Mouse (Mus musculus): ENCODE measurements at regions not wholly inside any gene's neighbourhood (a gene's known extent, or its start where the extent isn't known, plus 50 kb on each side); places are given as distances from the start of the nearest gene placed in this dataset.

DNA sequence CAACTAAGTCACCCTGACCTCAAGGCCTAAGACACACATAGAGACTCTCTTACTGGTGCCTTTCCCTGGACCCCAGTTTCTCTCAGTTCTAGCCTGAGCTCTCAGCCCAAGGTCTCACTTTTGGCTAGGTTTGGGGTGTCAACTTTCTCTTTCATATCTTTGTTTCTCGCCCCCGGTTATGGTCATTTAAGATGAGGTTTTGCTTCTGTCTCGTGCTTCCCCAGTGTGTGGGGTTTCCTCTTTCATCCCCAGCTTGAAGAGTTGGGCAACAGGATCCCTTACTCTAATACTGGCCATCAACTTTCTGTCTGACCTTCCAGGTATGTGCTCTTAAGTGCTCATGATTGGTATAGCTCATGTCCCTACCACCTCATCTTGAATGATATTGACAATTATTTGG is 67.5 kb downstream of the Lmo4 start:
- Histone ChIP-seq H3K36me3 (ENCODE audit: control insufficient read depth, insufficient read depth, low read length) (no peaks in the 10 kb centered on the region), H3K27ac (replicated peaks; ENCODE audit: insufficient read depth, low read depth, low read length) (no peak overlapping the region), H3K4me3 (ENCODE audit: insufficient read depth, low read depth, low read length) (no peak overlapping the region), H3K9ac (ENCODE audit: low read depth, low read length) (no peak overlapping the region), H3K4me1 (ENCODE audit: control insufficient read depth, insufficient read depth, low read length) (no peaks in the 10 kb centered on the region), H3K79me2 (ENCODE audit: control insufficient read depth, insufficient read depth, low read length) (no peaks in the 10 kb centered on the region), H3K27me3 (ENCODE audit: control insufficient read depth, insufficient read depth, low read length) (no peaks in the 10 kb centered on the region)
- no peak for TF ChIP-seq CTCF (IDR thresholded peaks at IDR 0.05; ENCODE audit: low read depth, low read length)
- no peak for TF ChIP-seq POLR2A (IDR thresholded peaks at IDR 0.05; ENCODE audit: extremely low read depth, insufficient read depth, low read length)
- WGBS = 76% methylated on average over 3 of the region's 3 CpGs
- no peak for DNase-seq (ENCODE audit: extremely low read depth, low read depth, low spot score)

DNA sequence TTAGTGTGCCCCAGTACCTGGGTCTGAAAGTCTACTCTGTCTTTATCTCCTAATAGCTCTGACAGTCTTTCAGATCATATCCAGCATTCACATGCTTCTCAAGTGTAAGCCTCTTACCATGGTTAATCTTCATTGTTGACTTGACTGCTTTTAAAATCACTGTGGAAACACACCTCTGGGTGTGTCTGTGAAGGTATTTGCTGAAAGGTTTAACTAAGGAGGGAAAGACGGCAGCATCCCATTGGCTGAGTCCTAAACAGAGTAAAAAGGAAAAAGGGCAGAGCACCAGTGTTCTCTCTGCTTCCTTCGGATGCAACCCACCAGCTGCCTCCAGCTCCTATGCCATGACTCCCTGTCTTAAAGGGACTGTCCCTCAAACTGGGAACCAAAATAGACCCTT is 68.6 kb downstream of the Lmo4 start:
- 52% methylated on average over 2 of the region's 2 CpGs for WGBS
- Histone ChIP-seq H3K4me3 (ENCODE audit: insufficient read depth, low read depth, low read length) (no peak overlapping the region), H3K27me3 (ENCODE audit: control insufficient read depth, insufficient read depth, low read length) (no peaks in the 10 kb centered on the region), H3K36me3 (ENCODE audit: control insufficient read depth, insufficient read depth, low read length) (no peaks in the 10 kb centered on the region), H3K9ac (ENCODE audit: low read depth, low read length) (no peak overlapping the region), H3K79me2 (ENCODE audit: control insufficient read depth, insufficient read depth, low read length) (no peaks in the 10 kb centered on the region), H3K4me1 (ENCODE audit: control insufficient read depth, insufficient read depth, low read length) (no peaks in the 10 kb centered on the region), H3K27ac (replicated peaks; ENCODE audit: insufficient read depth, low read depth, low read length) (no peak overlapping the region)
- no peak for TF ChIP-seq POLR2A (IDR thresholded peaks at IDR 0.05; ENCODE audit: extremely low read depth, insufficient read depth, low read length)
- TF ChIP-seq CTCF (IDR thresholded peaks at IDR 0.05; ENCODE audit: low read depth, low read length) = no peak
- no peak for DNase-seq (ENCODE audit: extremely low read depth, low read depth, low spot score)

DNA sequence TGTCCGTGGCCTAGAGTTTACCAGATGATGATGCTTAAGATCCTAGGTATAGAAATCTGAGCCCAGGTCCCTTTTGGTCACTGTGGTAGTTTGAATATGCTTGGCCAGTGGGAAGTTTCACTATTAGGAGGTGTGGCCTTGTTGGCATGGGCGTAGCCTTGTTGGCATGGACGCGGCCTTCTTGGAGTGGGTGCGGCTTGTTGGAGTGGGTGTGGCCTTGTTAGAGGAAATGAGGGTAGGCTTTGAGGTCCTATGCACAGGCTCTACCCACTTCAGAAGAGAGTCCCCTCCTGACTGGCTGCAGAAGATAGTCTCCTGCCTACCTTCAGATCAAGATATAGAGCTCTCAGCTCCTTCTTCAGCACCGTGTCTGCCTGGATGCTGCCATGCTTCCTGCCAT is 69.4 kb downstream of the Lmo4 start:
- H3K9ac ChIP-seq (ENCODE audit: low read depth, low read length) = no peak overlapping the region
- H3K27ac ChIP-seq (replicated peaks; ENCODE audit: insufficient read depth, low read depth, low read length) = no peak overlapping the region
- TF ChIP-seq CTCF (IDR thresholded peaks at IDR 0.05; ENCODE audit: low read depth, low read length) (no peak), POLR2A (IDR thresholded peaks at IDR 0.05; ENCODE audit: extremely low read depth, insufficient read depth, low read length) (no peak)
- no peak overlapping the region for H3K4me3 ChIP-seq (ENCODE audit: insufficient read depth, low read depth, low read length)
- WGBS = 90% methylated on average over 6 of the region's 6 CpGs
- no peaks in the 10 kb centered on the region for H3K79me2 ChIP-seq (ENCODE audit: control insufficient read depth, insufficient read depth, low read length)
- H3K36me3 ChIP-seq (ENCODE audit: control insufficient read depth, insufficient read depth, low read length) = no peaks in the 10 kb centered on the region
- DNase-seq (ENCODE audit: extremely low read depth, low read depth, low spot score) = no peak
- no peaks in the 10 kb centered on the region for H3K4me1 ChIP-seq (ENCODE audit: control insufficient read depth, insufficient read depth, low read length)
- H3K27me3 ChIP-seq (ENCODE audit: control insufficient read depth, insufficient read depth, low read length) = no peaks in the 10 kb centered on the region

DNA sequence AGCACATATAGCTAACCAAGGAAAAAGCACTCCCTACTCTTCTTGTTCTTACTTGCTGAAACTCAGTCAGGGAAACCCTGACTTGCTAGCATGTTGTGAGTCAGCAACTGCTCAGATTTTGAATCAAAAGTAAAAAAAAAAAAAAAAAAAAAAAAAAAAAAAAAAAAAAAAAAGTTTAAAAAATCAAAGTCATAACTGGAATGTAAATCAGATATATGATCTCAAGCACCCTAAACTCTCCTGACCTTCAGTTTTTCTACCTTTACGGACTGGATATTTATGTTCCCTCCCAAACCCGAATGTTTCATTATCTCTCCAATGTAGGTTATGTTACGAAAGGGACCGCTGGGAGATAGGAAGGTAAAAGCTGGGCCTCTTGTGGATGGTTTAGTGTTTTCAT is 77.0 kb downstream of the Lmo4 start:
- Histone ChIP-seq H3K4me1 (ENCODE audit: control insufficient read depth, insufficient read depth, low read length) (no peaks in the 10 kb centered on the region), H3K27ac (replicated peaks; ENCODE audit: insufficient read depth, low read depth, low read length) (no peak overlapping the region), H3K9ac (ENCODE audit: low read depth, low read length) (no peak overlapping the region), H3K79me2 (ENCODE audit: control insufficient read depth, insufficient read depth, low read length) (no peaks in the 10 kb centered on the region), H3K4me3 (ENCODE audit: insufficient read depth, low read depth, low read length) (no peak overlapping the region), H3K36me3 (ENCODE audit: control insufficient read depth, insufficient read depth, low read length) (no peaks in the 10 kb centered on the region), H3K27me3 (ENCODE audit: control insufficient read depth, insufficient read depth, low read length) (no peaks in the 10 kb centered on the region)
- no peak for TF ChIP-seq CTCF (IDR thresholded peaks at IDR 0.05; ENCODE audit: low read depth, low read length)
- TF ChIP-seq POLR2A (IDR thresholded peaks at IDR 0.05; ENCODE audit: extremely low read depth, insufficient read depth, low read length) = no peak
- DNase-seq (ENCODE audit: extremely low read depth, low read depth, low spot score) = no peak
- WGBS = 92% methylated on average over 4 of the region's 4 CpGs

DNA sequence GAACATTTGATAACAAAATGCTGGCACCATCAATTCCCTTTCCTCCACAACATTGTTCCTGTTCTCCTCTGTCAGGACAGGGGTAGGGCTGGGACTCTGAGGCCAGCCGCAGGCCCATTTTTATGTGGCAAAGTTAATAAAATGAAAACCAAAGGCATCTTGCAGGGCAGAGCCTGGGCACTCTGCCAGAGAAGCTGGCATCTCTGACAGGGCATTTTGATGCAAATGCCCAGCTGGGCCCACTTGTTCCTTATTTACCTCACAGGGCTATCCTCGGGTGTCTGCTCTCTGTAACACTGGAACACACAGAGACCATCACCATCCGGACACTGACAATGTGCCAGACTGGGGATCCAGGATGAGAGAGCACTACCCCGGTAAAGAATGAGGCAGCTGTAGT is 80.7 kb downstream of the Lmo4 start:
- no peaks in the 10 kb centered on the region for H3K4me1 ChIP-seq (ENCODE audit: control insufficient read depth, insufficient read depth, low read length)
- H3K79me2 ChIP-seq (ENCODE audit: control insufficient read depth, insufficient read depth, low read length) = no peaks in the 10 kb centered on the region
- TF ChIP-seq CTCF (IDR thresholded peaks at IDR 0.05; ENCODE audit: low read depth, low read length) = no peak
- TF ChIP-seq POLR2A (IDR thresholded peaks at IDR 0.05; ENCODE audit: extremely low read depth, insufficient read depth, low read length) = no peak
- H3K36me3 ChIP-seq (ENCODE audit: control insufficient read depth, insufficient read depth, low read length) = no peaks in the 10 kb centered on the region
- 84% methylated on average over 4 of the region's 4 CpGs for WGBS
- no peak overlapping the region for H3K4me3 ChIP-seq (ENCODE audit: insufficient read depth, low read depth, low read length)
- no peak overlapping the region for H3K9ac ChIP-seq (ENCODE audit: low read depth, low read length)
- no peaks in the 10 kb centered on the region for H3K27me3 ChIP-seq (ENCODE audit: control insufficient read depth, insufficient read depth, low read length)
- no peak for DNase-seq (ENCODE audit: extremely low read depth, low read depth, low spot score)
- H3K27ac ChIP-seq (replicated peaks; ENCODE audit: insufficient read depth, low read depth, low read length) = no peak overlapping the region

DNA sequence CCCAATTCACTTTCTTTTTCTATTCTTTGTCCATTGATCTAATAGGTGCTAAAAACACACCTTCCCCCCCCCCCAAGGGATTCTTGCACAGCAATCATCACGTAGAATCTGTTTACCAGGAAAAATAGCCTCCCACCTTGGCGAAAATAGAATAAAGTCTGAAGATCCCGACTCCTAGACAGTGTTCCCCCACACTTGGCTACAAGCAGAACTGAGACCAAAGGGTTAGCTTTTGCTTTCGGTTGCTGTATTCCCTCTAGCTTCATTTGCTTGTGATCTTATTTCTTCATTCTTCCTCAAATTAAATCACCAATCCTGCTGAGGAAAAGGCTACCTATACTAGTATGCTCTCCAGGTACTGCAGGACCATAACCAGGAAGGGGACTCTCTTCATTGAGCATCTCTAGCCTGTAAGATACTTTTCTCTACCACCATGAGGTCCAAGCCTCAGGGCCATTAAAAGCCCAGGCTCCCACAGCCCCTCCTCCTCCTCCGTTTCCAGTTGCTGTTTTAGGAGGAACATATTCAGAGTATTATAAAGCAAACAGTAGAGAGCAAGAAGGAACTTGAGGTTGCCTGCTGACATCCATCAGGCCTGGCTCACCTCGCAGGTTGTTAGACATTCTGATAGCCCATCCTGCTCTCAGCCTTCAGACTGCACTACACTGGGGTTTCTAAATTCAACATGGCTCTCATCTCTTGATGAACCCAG is 81.5 kb downstream of the Lmo4 start:
- no peaks in the 10 kb centered on the region for H3K27me3 ChIP-seq (ENCODE audit: control insufficient read depth, insufficient read depth, low read length)
- no peaks in the 10 kb centered on the region for H3K79me2 ChIP-seq (ENCODE audit: control insufficient read depth, insufficient read depth, low read length)
- no peak overlapping the region for H3K27ac ChIP-seq (replicated peaks; ENCODE audit: insufficient read depth, low read depth, low read length)
- no peak overlapping the region for H3K4me3 ChIP-seq (ENCODE audit: insufficient read depth, low read depth, low read length)
- no peak overlapping the region for H3K9ac ChIP-seq (ENCODE audit: low read depth, low read length)
- H3K36me3 ChIP-seq (ENCODE audit: control insufficient read depth, insufficient read depth, low read length) = no peaks in the 10 kb centered on the region
- TF ChIP-seq POLR2A (IDR thresholded peaks at IDR 0.05; ENCODE audit: extremely low read depth, insufficient read depth, low read length) (no peak), CTCF (IDR thresholded peaks at IDR 0.05; ENCODE audit: low read depth, low read length) (no peak)
- WGBS = 81% methylated on average over 6 of the region's 6 CpGs
- no peaks in the 10 kb centered on the region for H3K4me1 ChIP-seq (ENCODE audit: control insufficient read depth, insufficient read depth, low read length)
- peak; percentile 7 for DNase-seq (ENCODE audit: extremely low read depth, low read depth, low spot score)

All from liver, adult 2 months (tissue).